Mouse (Mus musculus): ENCODE measurements around the gene Dzip1.
A peak's percentile ranks its signal among the peaks of the same experiment; 100 is the strongest.

Gene Dzip1

GRCm38 (mm10) chr14:118924673-118925615, at the start of gene Dzip1:
Dzip1 (minus strand) TSS chr14:118925460.
- peak; percentile 77 for DNase-seq (ENCODE audit: low spot score)

- DNase-seq (ENCODE audit: low spot score): peak; percentile 34
Observed at GRCm38 (mm10) chr14:118972268-118972667, 47.0 kb upstream of the Dzip1 start.

- no peak for DNase-seq (ENCODE audit: low spot score)
Observed at GRCm38 (mm10) chr14:118967646-118968045, 42.4 kb upstream of the Dzip1 start.

GRCm38 (mm10) chr14:118965356-118966000, 40.2 kb upstream of the Dzip1 start:
- DNase-seq (ENCODE audit: low spot score): no peak

- DNase-seq (ENCODE audit: low spot score): no peak
Observed at GRCm38 (mm10) chr14:118958010-118958409, 32.8 kb upstream of the Dzip1 start.

GRCm38 (mm10) chr14:118951912-118952583, 26.8 kb upstream of the Dzip1 start:
- peak; percentile 35 for DNase-seq (ENCODE audit: low spot score)

- no peak for DNase-seq (ENCODE audit: low spot score)
Observed at GRCm38 (mm10) chr14:118948841-118949240, 23.6 kb upstream of the Dzip1 start.

- no peak for DNase-seq (ENCODE audit: low spot score)
Observed at GRCm38 (mm10) chr14:118944702-118945101, 19.4 kb upstream of the Dzip1 start.

GRCm38 (mm10) chr14:118942076-118942475, 16.8 kb upstream of the Dzip1 start:
- DNase-seq (ENCODE audit: low spot score): no peak

GRCm38 (mm10) chr14:118940796-118941495, 15.7 kb upstream of the Dzip1 start:
- no peak for DNase-seq (ENCODE audit: low spot score)

- no peak for DNase-seq (ENCODE audit: low spot score)
Observed at GRCm38 (mm10) chr14:118938551-118938950, 13.3 kb upstream of the Dzip1 start.

GRCm38 (mm10) chr14:118937533-118938492, 12.6 kb upstream of the Dzip1 start, which contains the start of gene Dnajc3:
Dnajc3 (plus strand) TSS chr14:118937976.
- peak; percentile 100 for DNase-seq (ENCODE audit: low spot score)

GRCm38 (mm10) chr14:118936952-118937351, 11.7 kb upstream of the Dzip1 start:
- no peak for DNase-seq (ENCODE audit: low spot score)

- no peak for DNase-seq (ENCODE audit: low spot score)
Observed at GRCm38 (mm10) chr14:118936236-118936635, 11.0 kb upstream of the Dzip1 start.

GRCm38 (mm10) chr14:118934686-118935085, 9.4 kb upstream of the Dzip1 start:
- DNase-seq (ENCODE audit: low spot score): no peak

- no peak for DNase-seq (ENCODE audit: low spot score)
Observed at GRCm38 (mm10) chr14:118932956-118933355, 7.7 kb upstream of the Dzip1 start.

GRCm38 (mm10) chr14:118931181-118931580, 5.9 kb upstream of the Dzip1 start:
- DNase-seq (ENCODE audit: low spot score): no peak

GRCm38 (mm10) chr14:118930777-118931176, 5.5 kb upstream of the Dzip1 start:
- no peak for DNase-seq (ENCODE audit: low spot score)

GRCm38 (mm10) chr14:118929779-118930178, 4.5 kb upstream of the Dzip1 start:
- DNase-seq (ENCODE audit: low spot score): no peak

- DNase-seq (ENCODE audit: low spot score): no peak
Observed at GRCm38 (mm10) chr14:118928565-118928964, 3.3 kb upstream of the Dzip1 start.

Data from layer of hippocampus, adult 11-12 months (tissue).